Mouse (Mus musculus): Measurements from ENCODE around the gene Foxq1.

The Foxq1 gene

DNA sequence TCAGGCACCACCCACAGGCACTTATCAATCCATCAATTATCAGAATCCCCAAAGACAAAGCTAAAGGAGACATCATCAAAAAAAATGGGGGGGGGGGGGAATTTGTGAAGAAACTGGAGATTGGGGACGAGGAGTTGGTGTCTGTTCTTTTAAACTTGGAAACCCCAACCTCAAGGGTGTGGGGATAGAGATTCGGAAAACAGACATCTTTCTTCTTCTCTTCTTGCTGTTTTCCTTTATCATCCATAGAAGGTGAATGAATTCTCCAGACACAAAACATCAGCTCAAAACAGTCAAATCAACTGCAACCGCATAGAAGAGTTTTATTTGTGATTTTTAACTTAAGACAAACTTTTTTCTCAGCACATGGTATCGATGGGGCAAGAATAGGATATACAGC lies at the start of gene Foxq1:
TSS of gene Foxq1 (plus strand) at position 301 of the 400 bp plus-strand sequence.
- no peak for DNase-seq (ENCODE audit: low read depth, low spot score)

DNA sequence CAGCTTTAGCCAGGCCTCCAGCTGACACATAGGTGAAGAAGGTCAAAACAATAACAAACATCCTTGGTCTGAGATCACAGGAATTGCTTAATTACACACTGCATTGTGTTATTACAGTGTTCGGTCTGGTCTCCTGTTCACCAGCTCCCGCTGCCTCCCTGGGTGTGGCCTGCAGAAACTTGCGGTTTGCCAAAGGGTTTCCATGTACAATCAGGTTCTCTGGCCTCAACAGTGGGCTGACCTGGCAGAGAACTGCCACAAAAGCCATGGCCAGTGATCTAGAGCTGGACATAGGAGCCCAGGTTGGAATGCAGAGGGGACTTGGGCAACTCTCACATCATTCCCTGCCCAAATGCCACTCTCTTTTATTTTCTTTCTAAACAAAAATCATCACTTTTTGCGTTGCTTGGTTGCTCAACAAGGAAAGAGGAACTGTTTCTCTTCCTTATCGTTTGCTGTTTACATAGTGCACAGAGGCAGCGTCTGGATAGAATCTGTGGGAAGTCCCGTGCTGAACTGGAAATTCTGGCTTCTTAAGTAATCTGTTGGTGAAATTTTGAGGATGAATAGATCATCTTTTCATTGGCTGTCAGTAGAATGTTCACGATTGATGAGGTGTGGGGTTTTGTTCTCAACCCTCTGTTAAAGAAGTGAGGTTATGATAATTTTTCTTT lies 49.3 kb upstream of the Foxq1 start:
- DNase-seq (ENCODE audit: low read depth, low spot score) = no peak

GRCm38 (mm10) chr13:31515261-31515660 lies 40.7 kb upstream of the Foxq1 start:
- no peak for DNase-seq (ENCODE audit: low read depth, low spot score)

DNA sequence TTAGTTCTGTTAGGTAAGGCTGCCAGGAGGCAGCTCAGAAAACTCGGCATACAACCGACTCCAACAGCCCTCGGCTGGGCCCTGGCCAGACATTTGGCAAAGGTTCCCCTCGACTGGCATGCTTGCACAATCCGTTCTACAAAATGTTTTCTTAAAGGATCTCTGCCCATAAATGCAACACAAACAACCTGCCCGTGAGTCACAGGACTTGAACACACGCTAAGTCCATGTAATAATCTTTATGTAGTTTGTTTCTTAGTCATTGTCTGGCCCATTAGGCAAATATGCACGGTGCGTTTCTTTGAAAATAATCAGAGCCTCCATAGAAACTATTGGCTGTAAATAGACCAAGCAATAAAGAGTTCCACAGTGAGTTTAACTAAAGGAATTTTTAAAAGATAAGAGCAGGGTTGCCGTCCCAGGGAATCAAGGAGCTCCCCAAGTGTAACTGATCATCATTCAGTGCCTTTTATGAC lies 37.5 kb upstream of the Foxq1 start:
- no peak for DNase-seq (ENCODE audit: low read depth, low spot score)

DNA sequence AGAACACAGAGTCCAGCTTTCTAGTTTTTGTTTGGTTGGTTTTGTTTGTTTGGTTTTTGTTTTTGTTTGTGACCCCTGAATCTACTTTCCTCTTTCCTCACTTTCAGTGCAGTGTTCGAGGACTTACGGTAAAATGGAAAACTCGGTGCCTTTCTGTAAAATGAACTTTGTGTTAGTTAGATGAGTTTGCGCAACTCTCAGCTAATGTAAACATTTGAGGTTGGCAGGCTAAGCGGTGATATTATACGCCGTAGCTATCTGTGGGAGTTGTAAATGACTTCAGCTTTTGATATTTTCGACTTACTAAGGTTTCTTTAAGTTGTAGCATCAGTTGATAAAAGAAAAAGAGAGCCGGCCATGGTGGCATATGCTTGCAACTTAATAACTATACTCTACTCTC lies 37.0 kb upstream of the Foxq1 start:
- no peak for DNase-seq (ENCODE audit: low read depth, low spot score)

GRCm38 (mm10) chr13:31524976-31525375 lies 31.0 kb upstream of the Foxq1 start:
- DNase-seq (ENCODE audit: low read depth, low spot score) = no peak

DNA sequence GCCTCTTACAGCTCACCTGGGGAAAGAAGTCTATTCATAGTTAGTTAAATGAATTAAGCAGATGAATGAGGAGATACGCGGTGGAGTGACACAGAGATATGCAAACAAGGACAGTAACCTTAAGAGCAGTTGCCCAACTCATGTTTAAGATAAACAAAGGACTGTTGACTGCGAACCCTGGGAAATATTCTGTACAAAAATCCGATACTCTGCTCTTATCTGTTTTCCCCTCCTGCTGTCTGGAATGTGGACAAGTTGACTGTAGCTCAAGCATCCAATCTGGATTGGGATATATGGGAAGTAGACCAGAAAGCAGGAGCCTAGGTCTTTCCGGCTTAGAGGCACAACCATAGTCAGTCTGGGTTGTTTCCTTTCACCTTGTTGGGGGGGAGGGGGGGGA lies 24.7 kb upstream of the Foxq1 start:
- DNase-seq (ENCODE audit: low read depth, low spot score) = no peak

DNA sequence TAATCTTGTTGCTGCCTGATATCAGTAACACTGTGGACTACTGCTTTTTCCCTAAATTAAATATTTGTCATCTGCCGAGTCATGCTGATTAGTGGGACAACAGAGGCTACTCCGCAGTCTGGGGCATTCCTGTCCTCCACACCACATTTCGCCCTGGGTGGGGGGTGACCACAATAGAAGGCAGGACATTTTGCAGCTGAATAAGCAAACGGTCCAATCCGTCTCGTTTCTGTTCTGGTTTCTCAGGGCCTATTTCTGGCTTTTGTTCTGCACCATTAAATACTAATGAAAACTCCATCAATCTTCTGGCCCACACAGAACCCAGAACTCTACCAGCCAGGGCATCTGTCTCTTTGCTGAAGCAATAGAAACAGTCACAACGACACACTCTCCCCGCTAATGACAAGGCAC lies 24.3 kb upstream of the Foxq1 start:
- DNase-seq (ENCODE audit: low read depth, low spot score) = no peak

DNA sequence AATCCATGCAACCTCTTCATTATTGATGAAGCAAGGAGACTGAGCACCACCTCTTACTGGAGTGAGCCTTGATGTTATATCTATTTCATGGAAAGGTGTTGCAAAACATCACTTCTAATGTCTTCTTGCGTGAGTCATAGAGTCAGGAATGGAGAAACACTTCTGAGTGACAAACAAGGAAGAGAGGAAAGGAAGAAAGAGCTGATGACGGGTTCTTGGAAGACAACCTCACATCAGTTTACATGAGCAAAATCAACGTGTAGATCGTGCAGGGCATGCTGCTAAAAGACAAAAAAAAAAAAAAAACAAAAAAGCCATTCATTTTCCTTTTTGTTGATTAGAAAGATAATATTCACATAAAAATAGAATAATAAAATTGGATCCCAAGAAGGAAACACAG lies 21.2 kb upstream of the Foxq1 start:
- DNase-seq (ENCODE audit: low read depth, low spot score) = no peak

- DNase-seq (ENCODE audit: low read depth, low spot score) = no peak
These were observed 12.9 kb upstream of the Foxq1 start for GRCm38 (mm10) chr13:31543021-31543420.

- DNase-seq (ENCODE audit: low read depth, low spot score) = no peak
These were observed 9.2 kb upstream of the Foxq1 start for GRCm38 (mm10) chr13:31546784-31547183.

DNA sequence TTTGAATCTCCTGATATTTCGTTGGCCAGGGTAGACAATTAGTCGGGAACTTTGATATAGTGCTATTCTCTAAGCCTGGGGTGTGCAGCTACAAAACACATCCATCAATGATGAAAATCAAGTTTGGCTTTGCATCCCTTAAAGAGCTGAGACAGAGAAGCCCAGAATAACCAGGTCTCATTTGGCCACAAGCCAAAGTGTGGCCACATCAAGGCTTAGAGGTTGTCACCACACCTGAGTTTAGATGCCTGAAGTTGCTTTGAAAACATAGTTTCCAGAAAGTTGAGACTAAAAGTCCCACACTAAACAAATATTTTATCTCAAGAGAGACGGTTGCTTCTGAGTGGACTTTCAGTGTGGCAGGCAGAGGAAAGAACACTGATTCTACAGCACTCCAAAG lies 8.7 kb upstream of the Foxq1 start:
- no peak for DNase-seq (ENCODE audit: low read depth, low spot score)

DNA sequence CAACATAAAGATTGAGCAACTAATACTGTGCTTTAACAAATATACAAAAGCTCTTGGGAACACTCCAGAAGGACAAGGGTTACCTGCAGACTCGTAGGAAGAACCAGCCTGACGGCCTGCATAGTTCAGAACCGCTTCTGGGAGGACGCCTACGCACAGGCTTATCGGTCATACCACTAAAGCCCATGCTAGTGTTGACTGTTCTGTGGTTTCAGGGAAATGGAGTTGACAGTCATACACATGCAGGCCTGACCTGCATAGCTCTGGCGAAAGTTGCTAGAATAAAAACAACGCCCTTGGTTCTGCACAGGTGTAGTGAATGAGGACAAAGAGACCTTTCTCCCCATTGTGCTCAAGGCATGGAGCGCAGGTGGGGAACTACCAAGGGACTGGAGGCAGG lies 8.3 kb upstream of the Foxq1 start:
- no peak for DNase-seq (ENCODE audit: low read depth, low spot score)

GRCm38 (mm10) chr13:31556964-31557767 lies 1.2 kb downstream of the Foxq1 start:
- no peak for DNase-seq (ENCODE audit: low read depth, low spot score)

- DNase-seq (ENCODE audit: low read depth, low spot score) = no peak
These were observed 2.0 kb downstream of the Foxq1 start for GRCm38 (mm10) chr13:31557768-31558520.

- DNase-seq (ENCODE audit: low read depth, low spot score) = no peak
These were observed 2.8 kb downstream of the Foxq1 start, which contains the start of gene A530084C06Rik for GRCm38 (mm10) chr13:31558521-31559418. Gene A530084C06Rik, minus strand, starts transcription at chr13:31559333.

- no peak for DNase-seq (ENCODE audit: low read depth, low spot score)
These were observed 3.6 kb downstream of the Foxq1 start for GRCm38 (mm10) chr13:31559419-31560144.

- DNase-seq (ENCODE audit: low read depth, low spot score) = no peak
These were observed 8.5 kb downstream of the Foxq1 start for GRCm38 (mm10) chr13:31564394-31564793.

GRCm38 (mm10) chr13:31567099-31567498 lies 11.2 kb downstream of the Foxq1 start:
- DNase-seq (ENCODE audit: low read depth, low spot score) = no peak

DNA sequence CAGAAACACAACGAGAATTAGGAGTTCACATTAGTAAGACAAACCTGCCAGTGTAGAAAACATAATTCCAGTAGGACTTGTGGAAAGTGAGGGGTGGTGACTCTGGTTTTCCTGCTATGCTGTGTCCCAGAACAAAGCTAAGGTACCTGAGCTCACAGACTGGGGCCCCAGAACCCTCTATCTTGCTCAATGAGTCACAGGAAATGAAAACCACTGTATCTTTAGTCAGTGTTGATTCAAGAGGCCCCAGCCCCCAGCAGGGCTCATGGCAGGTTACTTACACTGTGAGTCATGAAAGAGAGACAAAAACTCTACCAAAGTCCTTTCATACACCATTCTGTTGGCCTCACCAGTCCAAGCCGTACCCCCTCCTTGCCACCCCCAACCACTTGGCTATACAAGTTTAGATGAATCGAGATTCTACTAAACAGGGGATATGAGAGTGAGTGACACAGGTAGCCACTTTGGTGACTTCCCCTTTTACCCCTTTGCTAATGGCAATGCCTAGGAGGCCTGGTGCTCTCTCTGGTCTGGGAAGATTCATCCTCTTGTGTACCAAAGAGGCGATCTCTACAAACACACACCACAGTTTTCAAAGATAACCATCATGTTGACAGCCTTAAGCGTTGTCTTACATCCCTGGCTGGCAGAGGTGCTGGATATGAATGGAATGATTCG lies 11.8 kb downstream of the Foxq1 start:
- DNase-seq (ENCODE audit: low read depth, low spot score) = no peak

Data from c-Kit-negative CD71-positive TER-119-positive erythroid progenitor cells, embryonic 14.5 days (primary cell).